Mouse (Mus musculus): ENCODE data around the gene Slc39a5.

Slc39a5 gene

GRCm38 (mm10) chr10:128376099-128376454 is 25.0 kb downstream of the Slc39a5 start:
- DNase-seq (ENCODE audit: low read depth), result no peak

- DNase-seq (ENCODE audit: low read depth), result peak; percentile 53
Observed at GRCm38 (mm10) chr10:128374393-128374792, 26.6 kb downstream of the Slc39a5 start.

GRCm38 (mm10) chr10:128372989-128373748 is 27.9 kb downstream of the Slc39a5 start:
- DNase-seq (ENCODE audit: low read depth), result no peak

GRCm38 (mm10) chr10:128372142-128372541 is 28.9 kb downstream of the Slc39a5 start:
- no peak for DNase-seq (ENCODE audit: low read depth)

- no peak for DNase-seq (ENCODE audit: low read depth)
Observed at GRCm38 (mm10) chr10:128370601-128371000, 30.4 kb downstream of the Slc39a5 start.

- DNase-seq (ENCODE audit: low read depth), result no peak
Observed at GRCm38 (mm10) chr10:128370021-128370420, 31.0 kb downstream of the Slc39a5 start.

GRCm38 (mm10) chr10:128369599-128369998 is 31.4 kb downstream of the Slc39a5 start:
- DNase-seq (ENCODE audit: low read depth), result no peak

GRCm38 (mm10) chr10:128369218-128369543 is 31.8 kb downstream of the Slc39a5 start:
- DNase-seq (ENCODE audit: low read depth), result no peak

GRCm38 (mm10) chr10:128368402-128369217 is 32.4 kb downstream of the Slc39a5 start, which contains the start of gene Coq10a:
Coq10a (minus strand) TSS chr10:128368997.
- peak; percentile 94 for DNase-seq (ENCODE audit: low read depth)

- DNase-seq (ENCODE audit: low read depth), result peak; percentile 60
Observed at GRCm38 (mm10) chr10:128367899-128368401, 33.1 kb downstream of the Slc39a5 start.

GRCm38 (mm10) chr10:128362568-128362967 is 38.5 kb downstream of the Slc39a5 start:
- DNase-seq (ENCODE audit: low read depth), result peak; percentile 61

GRCm38 (mm10) chr10:128361836-128362235 is 39.2 kb downstream of the Slc39a5 start:
- no peak for DNase-seq (ENCODE audit: low read depth)

GRCm38 (mm10) chr10:128359226-128359625 is 41.8 kb downstream of the Slc39a5 start:
- no peak for DNase-seq (ENCODE audit: low read depth)

- peak; percentile 85 for DNase-seq (ENCODE audit: low read depth)
Observed at GRCm38 (mm10) chr10:128358796-128359195, 42.2 kb downstream of the Slc39a5 start.

GRCm38 (mm10) chr10:128347541-128347940 is 53.5 kb downstream of the Slc39a5 start:
- no peak for DNase-seq (ENCODE audit: low read depth)
